Mouse (Mus musculus) kidney, postnatal 25 days (tissue): ENCODE measurements around the gene Gpc6.

Source experiments
- DNase-seq, 2 experiments: peaks; one replicate each; pipeline ENCODE4 v3.0.0; 2021; ENCODE audit warnings: mixed read lengths in 2 of 2

Gpc6 gene

DNA sequence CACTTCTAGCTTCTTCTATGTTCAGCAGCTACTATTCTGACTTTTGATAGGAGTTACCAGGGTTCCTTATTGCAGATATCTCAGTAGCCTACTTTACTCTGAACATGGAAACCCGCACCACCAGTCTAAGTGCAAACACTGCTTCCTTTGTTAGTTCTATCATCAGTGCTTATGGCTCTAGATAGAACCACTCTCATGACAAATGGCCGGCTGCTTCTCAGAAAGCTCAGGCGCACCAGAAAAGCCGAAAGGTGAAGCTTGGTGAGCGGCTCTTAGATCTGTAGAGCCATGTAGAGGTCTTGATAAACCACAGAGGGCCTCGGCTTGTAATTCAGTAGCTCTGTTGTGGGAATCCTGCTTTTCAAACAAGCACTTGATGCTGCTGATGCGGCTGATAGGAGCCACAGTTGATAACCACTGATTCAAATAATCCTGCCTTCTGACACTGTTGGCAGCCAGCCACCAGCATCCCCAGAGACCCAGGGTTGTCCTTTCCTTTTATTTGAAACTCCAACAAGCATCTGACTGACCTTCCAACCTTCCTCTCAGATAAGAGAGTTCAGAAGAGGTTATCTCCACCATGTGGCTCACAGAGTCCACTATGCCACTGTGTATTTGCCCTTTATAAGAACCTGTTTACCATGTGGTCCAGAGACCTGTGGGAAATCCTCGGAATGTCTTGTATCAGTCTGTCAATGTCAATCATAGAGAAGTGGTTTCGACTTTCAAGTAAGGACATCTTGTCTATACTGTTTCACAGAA is 723.3 kb downstream of the Gpc6 start:
- peak; percentile 47 to 66 for DNase-seq

- DNase-seq: peak; percentile 14 to 58
Measured at GRCm38 (mm10) chr14:117650141-117650540, 725.0 kb downstream of the Gpc6 start.

DNA sequence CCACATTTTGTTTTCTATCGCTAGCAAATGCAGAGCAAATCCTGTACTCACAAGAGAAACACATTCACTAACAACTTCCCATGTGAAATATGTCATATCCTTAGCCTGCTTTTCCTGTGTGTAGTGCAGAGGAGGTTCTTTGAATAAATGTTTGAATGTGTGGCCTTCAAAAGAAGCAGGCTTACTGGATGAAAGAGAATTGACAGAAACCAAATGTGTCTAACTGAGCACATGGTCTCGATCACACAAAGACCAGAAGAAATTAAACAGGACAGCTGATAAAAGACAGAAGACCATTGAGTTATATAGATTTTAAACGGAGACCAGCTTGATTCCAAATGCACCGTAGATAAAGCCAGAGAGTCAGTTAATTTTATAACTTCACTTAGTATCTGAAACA is 726.2 kb downstream of the Gpc6 start:
- no peak for DNase-seq

- no peak for DNase-seq
Measured at GRCm38 (mm10) chr14:117651938-117652337, 726.8 kb downstream of the Gpc6 start.

- no peak for DNase-seq
Measured at GRCm38 (mm10) chr14:117655382-117655781, 730.3 kb downstream of the Gpc6 start.

GRCm38 (mm10) chr14:117659198-117659761 is 734.2 kb downstream of the Gpc6 start:
- DNase-seq: no peak

GRCm38 (mm10) chr14:117662261-117662660 is 737.1 kb downstream of the Gpc6 start:
- no peak for DNase-seq

- DNase-seq: no peak
Measured at GRCm38 (mm10) chr14:117664796-117665195, 739.7 kb downstream of the Gpc6 start.

DNA sequence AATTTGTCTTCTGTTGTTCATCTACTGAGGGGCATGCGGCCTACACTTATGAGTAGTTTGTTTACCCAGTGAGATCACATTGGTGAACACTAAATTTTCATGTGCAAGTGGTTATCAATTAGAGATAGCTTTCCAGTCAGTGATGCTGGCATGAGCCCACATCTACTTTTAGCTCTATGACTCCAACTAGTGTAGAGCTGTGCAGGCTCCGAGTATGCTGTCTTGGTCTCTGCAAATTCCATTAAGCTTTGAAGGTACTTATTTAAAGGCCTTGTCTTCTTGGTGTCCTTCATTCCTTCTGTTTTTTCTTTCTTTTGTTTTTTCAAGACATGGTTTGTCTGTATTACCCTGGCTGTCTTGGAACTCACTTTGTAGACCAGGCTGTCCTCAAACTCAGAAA is 741.0 kb downstream of the Gpc6 start:
- DNase-seq: no peak

GRCm38 (mm10) chr14:117673541-117673940 is 748.4 kb downstream of the Gpc6 start:
- DNase-seq: no peak

GRCm38 (mm10) chr14:117674482-117674881 is 749.4 kb downstream of the Gpc6 start:
- DNase-seq: peak; percentile 45 to 46

DNA sequence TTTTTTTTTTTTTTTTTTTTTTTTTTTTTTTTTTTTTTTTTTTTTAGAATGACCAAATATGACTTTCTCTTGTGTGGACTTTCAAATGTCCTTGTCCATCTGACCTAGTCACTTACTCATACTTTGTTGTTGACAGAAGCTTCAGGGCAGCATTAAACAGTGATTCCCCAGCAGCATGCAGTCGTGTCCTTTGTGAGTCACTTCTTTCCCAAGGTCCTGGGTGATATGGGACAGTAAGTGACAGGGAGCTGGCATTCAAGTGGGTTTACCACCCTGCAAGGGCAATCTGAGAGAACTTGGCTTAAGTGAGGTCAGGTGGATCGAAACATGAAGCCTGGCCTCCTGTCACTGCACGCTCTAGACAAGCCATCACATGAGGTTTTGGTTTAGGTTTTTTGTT is 754.8 kb downstream of the Gpc6 start:
- DNase-seq: no peak

GRCm38 (mm10) chr14:117681321-117681921 is 756.3 kb downstream of the Gpc6 start:
- DNase-seq: no peak

- DNase-seq: no peak
Measured at GRCm38 (mm10) chr14:117683149-117683548, 758.0 kb downstream of the Gpc6 start.

DNA sequence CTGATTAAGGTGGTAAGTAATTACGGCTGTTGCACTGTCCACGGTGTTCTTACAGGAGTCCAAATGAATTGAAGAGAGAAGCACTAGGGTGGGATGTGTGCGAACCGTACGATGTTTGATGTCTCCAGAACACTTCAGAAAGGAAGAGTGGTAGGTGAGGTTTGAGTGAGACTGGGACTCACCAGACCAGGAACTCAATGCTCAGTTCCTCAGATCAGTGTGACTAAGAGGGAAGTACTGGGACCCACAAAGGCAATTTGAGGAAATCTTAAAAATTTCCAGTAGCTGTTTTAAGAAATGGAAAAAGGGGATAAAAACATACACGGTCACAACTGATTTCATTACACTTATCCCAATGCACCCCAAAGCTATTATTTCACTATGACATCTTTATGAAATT is 764.7 kb downstream of the Gpc6 start:
- no peak for DNase-seq

DNA sequence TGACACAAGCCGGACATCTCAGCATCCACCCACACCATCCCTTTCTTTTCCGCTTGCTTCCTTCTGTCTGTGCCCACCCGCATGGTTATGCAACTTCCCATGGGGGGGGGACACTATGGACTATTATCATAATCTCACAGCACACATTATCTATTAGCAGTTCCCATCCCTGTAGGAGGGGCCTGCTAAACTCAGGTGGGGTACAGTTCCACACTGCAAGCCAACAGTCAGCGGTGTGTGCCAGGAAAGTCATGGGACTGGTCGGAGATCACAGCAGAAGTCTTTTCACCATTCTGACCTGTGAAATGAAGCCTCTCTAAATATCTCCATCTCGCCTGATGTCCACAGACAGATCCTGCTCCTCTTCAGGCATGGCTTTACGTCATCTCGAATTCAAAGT is 770.5 kb downstream of the Gpc6 start:
- DNase-seq: no peak

GRCm38 (mm10) chr14:117700670-117701280 is 775.7 kb downstream of the Gpc6 start:
- DNase-seq: no peak

DNA sequence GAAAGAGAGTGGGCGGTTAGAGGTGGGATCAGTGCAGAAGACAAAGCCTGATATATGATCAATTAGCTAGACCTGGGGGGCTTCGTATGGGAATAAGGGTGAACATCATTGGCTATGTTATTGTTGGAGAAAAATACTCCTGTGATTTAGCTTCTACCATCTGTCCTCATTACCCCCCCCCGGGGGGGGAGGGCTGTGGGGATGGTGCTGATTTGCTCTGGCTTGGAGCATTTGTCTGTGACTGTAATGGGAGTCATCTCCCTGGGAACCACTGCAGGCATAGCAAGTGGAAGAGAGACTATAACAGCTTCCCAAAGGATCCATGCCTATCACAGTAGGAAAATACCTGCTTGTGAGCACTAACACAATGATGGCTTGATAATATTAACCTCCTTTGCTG is 783.7 kb downstream of the Gpc6 start:
- no peak for DNase-seq

DNA sequence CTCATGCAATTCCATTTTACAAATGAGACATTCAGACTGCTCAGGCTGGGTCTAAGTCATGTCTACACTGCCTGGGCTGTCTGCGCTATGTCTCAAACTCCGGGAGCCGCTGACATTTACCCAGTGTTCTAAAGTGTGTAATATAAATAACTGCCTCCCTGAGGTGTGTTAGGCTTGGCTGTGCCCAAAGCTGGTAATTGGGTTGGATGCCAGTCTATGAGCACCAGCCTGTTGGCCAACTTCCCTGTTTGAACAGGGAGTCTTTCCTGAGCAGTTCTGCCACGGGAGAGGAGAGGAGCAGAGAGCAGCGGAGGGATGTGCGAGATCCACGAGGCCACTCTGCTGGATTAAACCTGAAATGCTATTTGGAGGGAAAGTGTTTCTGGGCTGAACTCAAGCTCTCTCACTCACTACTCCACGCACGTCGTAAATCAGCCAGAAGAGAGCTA is 785.4 kb downstream of the Gpc6 start:
- DNase-seq: no peak

- no peak for DNase-seq
Measured at GRCm38 (mm10) chr14:117712311-117712710, 787.2 kb downstream of the Gpc6 start.

DNA sequence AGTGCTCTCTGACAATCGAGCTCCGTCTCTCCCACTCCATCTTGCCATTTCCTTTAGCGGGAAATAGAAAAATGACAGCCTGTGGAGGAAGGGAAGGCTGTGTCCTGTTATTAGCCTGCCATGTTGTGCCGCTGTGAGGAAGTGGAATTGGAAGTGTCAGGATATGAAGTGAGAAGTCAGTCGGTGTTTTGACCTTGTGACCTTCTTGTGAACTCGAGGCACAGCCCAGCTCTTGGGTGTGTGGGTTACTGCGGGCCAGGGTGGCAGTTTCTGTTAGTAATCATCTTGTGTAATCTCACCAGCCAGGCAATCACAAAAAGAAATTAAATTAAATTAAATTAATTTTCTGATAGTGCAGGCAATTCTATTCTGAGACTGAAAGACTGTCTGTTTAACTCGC is 789.0 kb downstream of the Gpc6 start:
- no peak for DNase-seq

GRCm38 (mm10) chr14:117716305-117716704 is 791.2 kb downstream of the Gpc6 start:
- no peak for DNase-seq

DNA sequence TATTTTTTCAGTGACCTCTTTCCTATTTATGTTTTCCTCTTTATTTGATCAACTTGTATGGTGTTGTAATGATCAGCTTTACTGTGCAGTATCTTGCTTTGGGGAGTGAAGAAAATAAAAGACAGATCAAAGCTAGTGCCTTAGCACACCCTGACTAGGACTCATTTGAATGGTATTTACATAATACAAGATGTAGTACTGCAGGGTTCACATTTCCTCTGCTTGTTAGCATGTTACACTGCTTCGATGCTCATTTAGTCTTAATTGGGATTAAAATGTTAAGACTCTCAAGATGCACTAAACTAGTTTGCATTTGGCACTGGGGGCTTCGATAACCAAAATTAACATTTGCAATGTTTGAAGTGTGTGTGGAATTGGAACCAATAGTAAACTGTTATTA is 803.6 kb downstream of the Gpc6 start:
- no peak for DNase-seq

DNA sequence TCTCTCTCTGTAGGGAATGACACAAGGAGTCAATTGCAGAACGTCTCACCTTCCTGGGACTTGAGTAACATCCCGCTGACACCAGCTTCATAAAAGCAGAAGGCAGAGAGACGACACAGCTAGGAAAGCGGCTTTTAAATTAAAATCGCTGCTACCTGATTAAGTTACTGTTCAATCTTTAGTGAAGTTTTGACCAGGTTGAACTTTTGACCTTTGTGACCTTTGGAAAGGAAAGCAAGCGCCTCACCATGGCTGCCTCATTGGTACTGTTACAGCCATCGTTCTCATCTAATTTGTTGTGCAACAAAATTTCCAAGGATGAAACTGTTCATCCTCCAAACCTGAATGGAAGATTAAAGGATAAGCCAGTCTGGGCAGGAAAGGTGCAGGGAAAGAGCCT is 830.1 kb downstream of the Gpc6 start:
- no peak for DNase-seq
